Mouse (Mus musculus): ENCODE measurements around the gene 1700056E22Rik. TPM values are rescaled to one million over a fixed set of nuclear protein-coding genes. Genes with fewer than 3 reads are reported as not detected.
A peak's percentile ranks its signal among the peaks of the same experiment; 100 is the strongest.

Gene 1700056E22Rik
- polyA plus RNA-seq, 1 experiment from 2014 or later, result 1.2 TPM

- no peaks in the 10 kb centered on the region for H3K27me3 ChIP-seq (replicated peaks; ENCODE audit: control insufficient read depth, insufficient read depth, low read length)
- H3K9ac ChIP-seq (ENCODE audit: low read depth, low read length), result no peak overlapping the region
- H3K27ac ChIP-seq (ENCODE audit: low read depth, low read length), result no peak overlapping the region
- H3K9me3 ChIP-seq (ENCODE audit: control insufficient read depth), result no peaks in the 10 kb centered on the region
- no peaks in the 10 kb centered on the region for H3K36me3 ChIP-seq (ENCODE audit: control insufficient read depth, insufficient read depth)
- TF ChIP-seq CTCF (IDR thresholded peaks at IDR 0.05; ENCODE audit: low read depth), result no peak
- WGBS, result 75% methylated on average over 9 of the region's 9 CpGs
- no peak overlapping the region for H3K4me3 ChIP-seq (ENCODE audit: low read depth, low read length)
- H3K4me2 ChIP-seq (replicated peaks; ENCODE audit: low read depth), result no peak overlapping the region
- peaks cover 5% of the 10 kb centered on the region; the same call in 1 of the 2 replicates for H3K4me1 ChIP-seq (replicated peaks; ENCODE audit: control insufficient read depth, insufficient read depth, low read length)
- ATAC-seq, result no peak
Measured at GRCm38 (mm10) chr1:184047818-184048217, 13.7 kb upstream of the 1700056E22Rik start.

DNA sequence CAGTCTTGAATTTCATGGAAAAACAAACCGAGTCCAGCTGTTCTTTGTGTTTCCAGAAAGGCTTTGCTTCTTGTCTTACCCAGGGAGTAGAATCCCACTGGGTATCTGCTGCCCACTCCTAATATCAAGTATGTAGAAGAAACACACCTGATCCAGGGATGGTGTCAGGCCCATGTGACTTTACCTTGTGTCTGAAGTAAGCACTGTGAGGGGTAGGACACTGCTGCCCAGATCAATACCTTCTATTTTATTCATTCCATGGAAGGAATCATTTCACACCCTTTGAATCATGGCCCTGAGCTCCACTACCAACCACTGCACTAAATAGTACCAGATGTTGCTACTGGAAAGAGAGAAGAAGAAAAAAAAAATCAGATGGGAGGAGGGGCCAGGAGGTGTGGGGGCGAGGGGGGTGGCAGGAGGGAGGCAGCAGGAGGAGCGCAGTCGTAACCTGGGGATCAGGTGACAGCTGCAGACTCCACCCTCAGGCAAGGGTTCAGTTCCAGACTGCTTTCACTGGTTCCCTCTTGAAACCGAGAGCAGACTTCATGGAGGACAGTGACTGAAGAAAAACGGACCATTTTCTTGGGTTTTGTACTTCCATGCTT lies 12.1 kb upstream of the 1700056E22Rik start:
- H3K4me3 ChIP-seq (ENCODE audit: low read depth, low read length), result no peak overlapping the region
- no peaks in the 10 kb centered on the region for H3K4me1 ChIP-seq (replicated peaks; ENCODE audit: control insufficient read depth, insufficient read depth, low read length)
- no peak overlapping the region for H3K4me2 ChIP-seq (replicated peaks; ENCODE audit: low read depth)
- H3K9ac ChIP-seq (ENCODE audit: low read depth, low read length), result no peak overlapping the region
- no peak overlapping the region for H3K27ac ChIP-seq (ENCODE audit: low read depth, low read length)
- H3K27me3 ChIP-seq (replicated peaks; ENCODE audit: control insufficient read depth, insufficient read depth, low read length), result no peaks in the 10 kb centered on the region
- WGBS, result 66% methylated on average over 6 of the region's 6 CpGs
- ATAC-seq, result no peak
- H3K36me3 ChIP-seq (ENCODE audit: control insufficient read depth, insufficient read depth), result no peaks in the 10 kb centered on the region
- no peaks in the 10 kb centered on the region for H3K9me3 ChIP-seq (ENCODE audit: control insufficient read depth)
- no peak for TF ChIP-seq CTCF (IDR thresholded peaks at IDR 0.05; ENCODE audit: low read depth)

DNA sequence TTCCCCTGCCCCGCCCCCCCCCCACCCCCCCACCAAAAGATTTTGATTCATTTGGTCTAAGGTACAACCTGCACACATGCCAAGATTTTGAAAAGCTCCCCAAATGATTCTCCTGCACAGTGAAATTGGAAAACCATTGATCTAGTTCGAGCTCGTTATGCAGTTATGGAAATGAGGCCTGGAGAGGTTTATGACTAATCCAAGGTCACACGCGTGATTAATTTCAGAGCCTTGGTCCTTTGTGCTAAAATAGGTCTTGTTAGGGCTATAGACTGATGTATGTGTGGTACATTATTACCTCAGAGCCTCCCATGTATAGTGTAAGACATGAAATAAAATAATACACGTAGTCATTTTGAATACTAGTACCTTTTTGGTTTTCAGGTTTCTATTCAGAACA lies 9.3 kb upstream of the 1700056E22Rik start:
- 91% methylated on average over 5 of the region's 6 CpGs for WGBS
- ATAC-seq, result no peak
- H3K4me3 ChIP-seq (ENCODE audit: low read depth, low read length), result no peak overlapping the region
- H3K4me2 ChIP-seq (replicated peaks; ENCODE audit: low read depth), result no peak overlapping the region
- H3K36me3 ChIP-seq (ENCODE audit: control insufficient read depth, insufficient read depth), result no peaks in the 10 kb centered on the region
- H3K9ac ChIP-seq (ENCODE audit: low read depth, low read length), result no peak overlapping the region
- no peaks in the 10 kb centered on the region for H3K4me1 ChIP-seq (replicated peaks; ENCODE audit: control insufficient read depth, insufficient read depth, low read length)
- no peak for TF ChIP-seq CTCF (IDR thresholded peaks at IDR 0.05; ENCODE audit: low read depth)
- H3K27ac ChIP-seq (ENCODE audit: low read depth, low read length), result no peak overlapping the region
- no peaks in the 10 kb centered on the region for H3K9me3 ChIP-seq (ENCODE audit: control insufficient read depth)
- H3K27me3 ChIP-seq (replicated peaks; ENCODE audit: control insufficient read depth, insufficient read depth, low read length), result no peaks in the 10 kb centered on the region

DNA sequence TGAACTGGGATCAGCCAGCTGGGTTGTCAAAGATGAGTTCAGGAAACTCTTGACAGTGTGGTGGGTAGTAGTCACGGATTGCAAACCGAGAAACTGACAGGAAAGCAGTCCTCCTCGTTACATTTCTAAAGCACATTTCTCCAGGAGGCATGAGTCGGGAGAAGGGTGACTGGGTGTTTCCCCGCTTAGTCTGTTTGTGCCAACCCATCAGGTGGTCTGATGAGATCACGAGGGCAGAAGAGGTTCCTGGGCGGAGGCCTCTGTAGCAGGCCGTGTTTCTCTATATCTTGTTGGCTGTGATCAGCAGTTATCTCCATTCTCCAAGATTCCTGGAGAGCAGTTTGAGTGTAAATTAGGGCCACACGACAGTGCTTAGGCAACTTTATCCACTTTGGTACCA lies 8.6 kb upstream of the 1700056E22Rik start:
- no peak overlapping the region for H3K4me2 ChIP-seq (replicated peaks; ENCODE audit: low read depth)
- no peak overlapping the region for H3K4me3 ChIP-seq (ENCODE audit: low read depth, low read length)
- H3K27me3 ChIP-seq (replicated peaks; ENCODE audit: control insufficient read depth, insufficient read depth, low read length), result no peaks in the 10 kb centered on the region
- no peak for TF ChIP-seq CTCF (IDR thresholded peaks at IDR 0.05; ENCODE audit: low read depth)
- 75% methylated on average over 9 of the region's 9 CpGs for WGBS
- no peak overlapping the region for H3K9ac ChIP-seq (ENCODE audit: low read depth, low read length)
- no peak for ATAC-seq
- H3K4me1 ChIP-seq (replicated peaks; ENCODE audit: control insufficient read depth, insufficient read depth, low read length), result no peaks in the 10 kb centered on the region
- H3K27ac ChIP-seq (ENCODE audit: low read depth, low read length), result no peak overlapping the region
- H3K9me3 ChIP-seq (ENCODE audit: control insufficient read depth), result no peaks in the 10 kb centered on the region
- no peaks in the 10 kb centered on the region for H3K36me3 ChIP-seq (ENCODE audit: control insufficient read depth, insufficient read depth)

- no peaks in the 10 kb centered on the region for H3K4me1 ChIP-seq (replicated peaks; ENCODE audit: control insufficient read depth, insufficient read depth, low read length)
- no peaks in the 10 kb centered on the region for H3K27me3 ChIP-seq (replicated peaks; ENCODE audit: control insufficient read depth, insufficient read depth, low read length)
- no peaks in the 10 kb centered on the region for H3K9me3 ChIP-seq (ENCODE audit: control insufficient read depth)
- H3K9ac ChIP-seq (ENCODE audit: low read depth, low read length), result no peak overlapping the region
- no peak overlapping the region for H3K4me3 ChIP-seq (ENCODE audit: low read depth, low read length)
- WGBS, result 63% methylated on average over 9 of the region's 9 CpGs
- H3K27ac ChIP-seq (ENCODE audit: low read depth, low read length), result no peak overlapping the region
- no peak overlapping the region; the same call in 1 of the 2 replicates for H3K4me2 ChIP-seq (replicated peaks; ENCODE audit: low read depth)
- H3K36me3 ChIP-seq (ENCODE audit: control insufficient read depth, insufficient read depth), result peaks cover 3% of the 10 kb centered on the region; the same call in 1 of the 2 replicates
- no peak for ATAC-seq
- TF ChIP-seq CTCF (IDR thresholded peaks at IDR 0.05; ENCODE audit: low read depth), result no peak
Measured at GRCm38 (mm10) chr1:184041778-184042573, 7.9 kb upstream of the 1700056E22Rik start.

DNA sequence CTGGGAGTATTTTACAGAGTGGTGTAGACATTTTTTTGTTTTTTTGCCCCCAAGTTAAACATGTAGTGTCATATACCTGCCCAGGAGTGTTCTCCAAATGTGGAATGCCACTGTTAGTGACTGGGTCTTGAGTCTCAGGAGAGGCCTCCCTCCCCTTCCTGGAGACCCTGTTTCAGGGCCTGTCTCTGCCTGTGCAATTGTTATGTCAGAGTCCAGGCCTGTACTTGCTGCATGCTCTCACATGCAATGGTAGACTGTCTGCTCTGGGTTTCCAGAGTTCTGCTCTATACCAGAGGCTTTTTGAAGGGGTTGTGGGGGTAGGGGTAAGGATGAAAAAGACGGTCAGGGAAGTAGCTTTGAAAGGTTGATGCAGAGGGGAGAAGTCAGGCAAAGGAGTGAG lies 6.8 kb upstream of the 1700056E22Rik start:
- no peak overlapping the region for H3K27ac ChIP-seq (ENCODE audit: low read depth, low read length)

More for the DNA sequence above, 6.8 kb upstream of the 1700056E22Rik start:
- 70% methylated on average over 1 of the region's 1 CpGs for WGBS
- ATAC-seq, result no peak
- Histone ChIP-seq H3K9me3 (ENCODE audit: control insufficient read depth) (no peaks in the 10 kb centered on the region), H3K27me3 (replicated peaks; ENCODE audit: control insufficient read depth, insufficient read depth, low read length) (no peaks in the 10 kb centered on the region), H3K4me2 (replicated peaks; ENCODE audit: low read depth) (peak overlapping the region; percentile 30; the same call in 1 of the 2 replicates), H3K4me3 (ENCODE audit: low read depth, low read length) (no peak overlapping the region), H3K36me3 (ENCODE audit: control insufficient read depth, insufficient read depth) (peaks cover 6% of the 10 kb centered on the region; the same call in 1 of the 2 replicates), H3K9ac (ENCODE audit: low read depth, low read length) (no peak overlapping the region), H3K4me1 (replicated peaks; ENCODE audit: control insufficient read depth, insufficient read depth, low read length) (no peaks in the 10 kb centered on the region)
- TF ChIP-seq CTCF (IDR thresholded peaks at IDR 0.05; ENCODE audit: low read depth), result no peak

Measured in intestine, postnatal 0 days (tissue).